Mouse (Mus musculus): Measurements from ENCODE around the gene Ttll7.

Ttll7 gene

GRCm38 (mm10) chr3:147001557-147001956 is 149.4 kb downstream of the Ttll7 start:
- no peak for TF ChIP-seq GATA4 (IDR thresholded peaks at IDR 0.05; ENCODE audit: insufficient replicate concordance, low read length)

DNA sequence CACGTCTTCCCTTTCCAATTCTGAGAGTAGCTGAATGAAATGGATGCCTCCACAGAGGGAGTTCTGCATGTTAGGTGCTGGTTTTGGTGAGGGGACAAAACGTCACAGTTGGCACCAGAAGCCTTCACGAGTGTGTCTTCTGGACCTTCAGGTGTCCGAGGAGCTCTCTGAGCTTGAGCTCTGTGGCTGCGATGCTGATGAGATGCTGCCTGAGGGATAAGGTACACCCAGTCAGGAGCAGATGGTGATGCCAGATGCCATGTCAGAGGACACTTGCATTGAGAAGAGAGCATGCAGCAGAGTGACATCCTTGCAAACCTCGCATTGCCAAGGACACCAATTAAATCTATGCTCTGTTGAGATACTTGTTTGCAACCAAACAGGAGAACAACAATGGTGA is 164.3 kb downstream of the Ttll7 start:
- no peak for TF ChIP-seq GATA4 (IDR thresholded peaks at IDR 0.05; ENCODE audit: insufficient replicate concordance, low read length)

DNA sequence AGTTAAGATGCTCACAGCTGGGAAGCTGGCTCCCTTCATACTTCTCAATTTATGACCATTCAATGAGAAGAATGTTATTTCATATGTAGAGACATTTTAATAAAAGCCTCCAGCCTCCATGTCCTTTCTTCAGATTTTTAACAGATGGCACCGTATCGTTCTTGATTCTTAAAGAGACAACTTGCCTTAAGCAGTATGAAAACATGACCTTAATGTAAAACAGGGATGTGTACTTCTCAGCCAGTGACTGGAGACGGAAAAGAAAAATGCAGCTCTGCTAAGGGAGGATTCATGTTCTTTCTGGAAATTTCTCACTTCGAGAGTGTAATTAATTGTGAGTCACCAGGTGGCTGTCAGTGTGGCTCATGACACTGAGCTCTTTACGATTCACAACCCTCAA is 167.3 kb downstream of the Ttll7 start:
- no peak for TF ChIP-seq GATA4 (IDR thresholded peaks at IDR 0.05; ENCODE audit: insufficient replicate concordance, low read length)

DNA sequence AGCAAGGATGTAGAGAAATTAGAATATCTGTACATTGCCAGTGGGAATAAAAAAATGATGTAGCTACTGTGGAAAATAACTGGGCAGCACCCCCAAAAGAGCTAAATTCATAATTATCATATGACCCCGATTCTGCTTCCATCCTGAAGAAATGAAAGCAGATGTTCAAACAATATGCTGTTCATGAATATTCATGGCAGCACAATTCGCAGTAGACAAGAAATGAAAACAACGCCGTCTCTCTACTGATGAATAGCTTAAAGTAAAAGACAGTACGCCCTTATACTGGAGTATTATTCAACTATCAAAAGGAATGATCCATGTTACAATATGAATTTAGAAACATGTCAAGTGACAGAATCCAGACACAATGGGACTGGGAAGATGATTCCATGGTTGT is 174.1 kb downstream of the Ttll7 start:
- TF ChIP-seq GATA4 (IDR thresholded peaks at IDR 0.05; ENCODE audit: insufficient replicate concordance, low read length), result no peak

DNA sequence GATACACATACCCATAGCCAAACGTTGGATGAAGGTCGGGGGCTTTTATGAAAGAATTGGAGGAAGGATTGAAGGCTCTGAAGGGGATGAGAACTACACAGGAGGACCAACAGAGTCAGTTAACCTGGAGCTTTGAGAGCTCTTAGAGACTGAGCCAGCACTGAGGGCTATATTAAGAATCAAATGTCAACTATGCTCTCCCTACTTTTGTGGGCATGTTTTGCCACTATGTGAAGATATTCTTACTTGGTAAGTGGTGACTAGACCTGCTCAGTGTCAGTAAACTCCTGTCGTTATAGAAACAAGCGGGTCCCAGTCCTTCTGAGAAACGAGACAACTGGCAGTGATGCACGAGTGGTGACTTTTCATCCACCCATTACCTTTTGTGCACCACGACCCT is 176.2 kb downstream of the Ttll7 start:
- no peak for TF ChIP-seq GATA4 (IDR thresholded peaks at IDR 0.05; ENCODE audit: insufficient replicate concordance, low read length)

- TF ChIP-seq GATA4 (IDR thresholded peaks at IDR 0.05; ENCODE audit: insufficient replicate concordance, low read length), result no peak
Observed at GRCm38 (mm10) chr3:147029718-147030117, 177.6 kb downstream of the Ttll7 start.

- no peak for TF ChIP-seq GATA4 (IDR thresholded peaks at IDR 0.05; ENCODE audit: insufficient replicate concordance, low read length)
Observed at GRCm38 (mm10) chr3:147030266-147030880, 178.2 kb downstream of the Ttll7 start.
